Mouse (Mus musculus) megakaryocyte, embryonic 14.5 days (primary cell): ENCODE data around the gene Timm10b. TPM values are rescaled to one million over a fixed set of nuclear protein-coding genes. Genes with fewer than 3 reads are reported as not detected.
A peak's percentile ranks its signal among the peaks of the same experiment; 100 is the strongest.

ENCODE experiments used
- H3K27me3 ChIP-seq: replicated peaks from 2 replicates; pipeline ENCODE3; 2012; ENCODE audit warnings: inconsistent platforms
- H3K36me3 ChIP-seq: replicated peaks from 2 replicates; pipeline ENCODE3; 2012; ENCODE audit warnings: low read length, inconsistent platforms, mixed read lengths
- H3K4me1 ChIP-seq: 2 replicates; pipeline ENCODE4 v1.6.1; 2012; ENCODE audit warnings: inconsistent platforms
- H3K4me3 ChIP-seq: replicated peaks from 2 replicates; pipeline ENCODE3; 2012; ENCODE audit warnings: moderate library complexity, mild to moderate bottlenecking, inconsistent platforms
- H3K9me3 ChIP-seq: 2 replicates; pipeline ENCODE4 v1.6.1; 2012; ENCODE audit warnings: inconsistent platforms
- FLI1 ChIP-seq: IDR thresholded peaks from 2 replicates; pipeline ENCODE4 v1.6.1; 2012; ENCODE audit warnings: low read length, inconsistent platforms, mixed read lengths
- GATA1 ChIP-seq: IDR thresholded peaks from 3 replicates; pipeline ENCODE4 v1.6.1; 2012; ENCODE audit warnings: mixed read lengths, low read length, inconsistent platforms, borderline replicate concordance
- polyA plus RNA-seq: library from polyadenylated mRNA; stranded (reverse); fragments of >175 nt; gene quantifications from 2 replicates; pipeline ENCODE4 v1.2.3, GENCODE M21; 2012; ENCODE audit warnings: low replicate concordance; ENCODE audit not compliant: insufficient read depth

Timm10b gene
- polyA plus RNA-seq, 1 experiment: 794 TPM

DNA sequence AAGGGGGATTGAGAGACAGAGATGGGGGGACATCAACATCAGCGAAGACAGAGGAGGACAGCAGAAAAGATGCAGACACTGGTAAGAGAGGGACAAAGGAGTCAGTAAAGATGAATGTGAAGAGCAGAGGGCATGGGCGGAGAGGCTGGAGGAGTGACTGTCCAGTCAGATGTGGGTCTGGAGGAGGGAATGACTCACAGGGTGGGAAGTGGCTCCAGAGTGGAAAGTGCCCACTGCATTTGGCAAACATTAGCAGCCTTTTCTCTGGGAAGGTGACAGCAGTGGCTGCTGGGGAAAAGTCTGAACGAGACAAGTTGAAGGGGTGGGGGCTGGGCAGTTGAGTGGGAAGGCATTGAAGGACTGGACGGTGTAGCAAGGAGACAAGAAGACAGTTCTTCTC lies 18.8 kb upstream of the Timm10b start:
- H3K4me3 ChIP-seq: no peak overlapping the region
- no peaks in the 10 kb centered on the region for H3K9me3 ChIP-seq
- no peaks in the 10 kb centered on the region for H3K27me3 ChIP-seq
- peaks cover 4% of the 10 kb centered on the region; the same call in 1 of the 2 replicates for H3K4me1 ChIP-seq
- no peak for TF ChIP-seq FLI1
- peaks cover 78% of the 10 kb centered on the region for H3K36me3 ChIP-seq

DNA sequence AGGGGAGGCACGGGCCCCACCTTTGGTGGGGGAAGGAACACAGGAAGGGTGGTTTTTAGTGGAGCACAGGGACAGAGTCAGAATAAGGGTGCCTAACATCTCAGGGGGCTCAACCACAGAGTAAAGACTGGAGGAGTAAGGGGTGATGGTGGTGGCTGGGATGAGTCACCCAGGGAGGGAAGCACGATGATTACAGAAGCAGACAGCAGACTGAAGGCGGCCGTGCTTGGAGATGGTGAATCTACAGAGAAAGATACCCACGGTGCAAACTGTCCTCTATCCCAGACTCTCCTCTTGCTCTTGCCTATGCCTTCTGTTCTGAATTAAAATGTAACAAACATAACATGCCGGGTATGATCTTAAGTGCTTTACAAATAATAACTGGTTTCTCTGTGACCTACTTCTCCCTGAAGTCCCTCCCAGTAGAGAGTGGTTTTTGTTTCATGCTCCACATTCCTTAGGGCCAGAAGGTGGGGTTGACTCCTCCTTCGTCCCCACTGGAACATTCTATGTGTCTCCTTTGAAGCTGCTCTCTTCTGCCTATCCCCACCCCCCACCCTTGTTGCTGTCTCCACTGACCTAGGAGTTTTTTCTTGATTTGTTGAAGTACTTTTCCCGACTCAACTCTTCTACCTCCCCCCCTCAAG lies 18.1 kb upstream of the Timm10b start:
- Histone ChIP-seq H3K4me3 (no peak overlapping the region), H3K36me3 (peaks cover 71% of the 10 kb centered on the region), H3K27me3 (no peaks in the 10 kb centered on the region), H3K4me1 (peaks cover 4% of the 10 kb centered on the region; the same call in 1 of the 2 replicates), H3K9me3 (no peaks in the 10 kb centered on the region)
- TF ChIP-seq FLI1: no peak
- no peak for TF ChIP-seq GATA1

- TF ChIP-seq GATA1 (no peak), FLI1 (no peak)
- Histone ChIP-seq H3K4me3 (no peak overlapping the region), H3K27me3 (no peaks in the 10 kb centered on the region), H3K36me3 (peaks cover 36% of the 10 kb centered on the region), H3K4me1 (peaks cover 40% of the 10 kb centered on the region), H3K9me3 (no peaks in the 10 kb centered on the region)
These were observed 14.5 kb upstream of the Timm10b start for GRCm38 (mm10) chr7:105625397-105625796.

GRCm38 (mm10) chr7:105628633-105629032 lies 11.2 kb upstream of the Timm10b start:
- Histone ChIP-seq H3K27me3 (peaks cover 16% of the 10 kb centered on the region), H3K9me3 (no peaks in the 10 kb centered on the region), H3K4me1 (peaks cover 57% of the 10 kb centered on the region), H3K4me3 (peak overlapping the region; percentile 48), H3K36me3 (peaks cover 16% of the 10 kb centered on the region)
- no peak for TF ChIP-seq GATA1

- H3K9me3 ChIP-seq: no peaks in the 10 kb centered on the region
- H3K36me3 ChIP-seq: peaks cover 25% of the 10 kb centered on the region
- H3K27me3 ChIP-seq: peaks cover 16% of the 10 kb centered on the region
- H3K4me1 ChIP-seq: peaks cover 59% of the 10 kb centered on the region
- peak overlapping the region; percentile 95 for H3K4me3 ChIP-seq
- TF ChIP-seq FLI1: no peak
- no peak for TF ChIP-seq GATA1
These were observed 7.3 kb upstream of the Timm10b start for GRCm38 (mm10) chr7:105632551-105632972.

DNA sequence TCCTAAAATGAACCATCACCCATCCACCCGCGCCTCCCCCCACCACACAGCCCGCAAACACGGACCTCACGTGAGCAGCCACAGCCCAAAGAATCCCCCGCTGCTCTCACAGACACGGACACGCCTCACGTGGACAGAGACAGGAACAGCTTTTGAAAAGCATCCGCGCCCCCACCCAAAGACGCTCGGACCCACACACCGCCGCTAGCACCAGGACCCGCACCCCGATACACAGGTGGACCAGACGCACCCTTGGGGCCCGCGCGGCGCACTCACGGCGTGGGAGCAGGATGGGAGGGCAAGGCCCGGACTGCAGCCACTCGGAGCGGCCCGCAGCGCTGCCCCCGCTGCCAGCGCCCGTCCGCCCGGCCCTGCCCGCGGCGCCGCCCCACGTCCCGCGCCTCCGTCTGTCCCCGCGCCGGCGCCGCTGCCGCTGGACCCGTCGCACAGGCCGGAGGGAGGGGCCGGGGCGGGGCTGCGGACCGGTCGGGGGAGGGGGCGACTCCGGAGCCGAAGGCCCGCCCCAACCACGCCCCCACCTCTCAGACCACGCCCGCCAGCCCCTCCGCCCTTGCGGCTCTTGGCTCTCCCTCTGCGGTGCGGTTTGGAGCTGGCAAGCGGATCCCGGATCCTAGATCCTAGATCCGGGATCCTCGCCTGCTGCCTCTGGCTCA lies 6.6 kb upstream of the Timm10b start, which contains the start of gene Trim3:
Gene Trim3 (minus strand): TSS at position 445 of the 674 bp plus-strand sequence.
- H3K4me3 ChIP-seq: peak within 1 kb of the TSS; percentile 95
- TF ChIP-seq GATA1: no peak
- no peak for TF ChIP-seq FLI1
- H3K4me1 ChIP-seq: peaks cover 55% of the 10 kb centered on the region
- no peaks in the 10 kb centered on the region for H3K9me3 ChIP-seq
- peaks cover 32% of the 10 kb centered on the region for H3K36me3 ChIP-seq
- peaks cover 16% of the 10 kb centered on the region for H3K27me3 ChIP-seq

- TF ChIP-seq GATA1: no peak
- no peak for TF ChIP-seq FLI1
- Histone ChIP-seq H3K36me3 (peaks cover 37% of the 10 kb centered on the region), H3K4me1 (peaks cover 53% of the 10 kb centered on the region), H3K4me3 (peak overlapping the region; percentile 95), H3K9me3 (no peaks in the 10 kb centered on the region), H3K27me3 (peaks cover 16% of the 10 kb centered on the region)
These were observed 6.1 kb upstream of the Timm10b start for GRCm38 (mm10) chr7:105633801-105634135.

DNA sequence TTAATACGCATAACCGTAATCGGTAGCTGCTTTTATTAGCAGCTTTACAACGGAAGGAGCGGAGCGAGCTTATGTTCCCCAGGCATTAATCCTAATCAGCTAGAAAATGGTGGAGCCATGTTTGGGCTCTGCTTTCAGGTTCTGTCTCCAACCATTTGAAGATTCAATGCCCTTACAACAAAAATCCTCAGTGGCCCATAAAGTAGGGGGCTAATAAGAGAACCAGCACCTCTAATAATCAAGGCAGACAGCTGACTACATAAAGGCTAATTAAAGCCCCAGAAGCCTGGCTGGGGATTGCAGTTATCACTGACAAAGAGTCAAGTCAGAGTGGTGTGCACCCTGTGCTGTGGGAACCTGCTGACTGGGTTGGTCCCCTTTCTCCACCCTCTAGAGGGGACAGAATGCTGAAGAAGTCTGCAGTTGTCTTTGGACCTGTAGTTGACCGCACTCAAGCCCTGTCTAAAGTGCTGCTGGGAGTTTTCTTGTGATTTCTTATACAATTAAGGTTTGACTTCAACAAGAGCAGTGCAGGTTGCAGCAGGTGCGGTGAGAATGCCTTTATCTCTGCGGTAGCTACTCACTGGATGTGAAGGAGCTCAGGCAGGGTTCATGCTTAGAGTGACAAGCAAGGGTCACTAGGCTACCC lies 5.5 kb upstream of the Timm10b start:
- H3K9me3 ChIP-seq: no peaks in the 10 kb centered on the region

DNA sequence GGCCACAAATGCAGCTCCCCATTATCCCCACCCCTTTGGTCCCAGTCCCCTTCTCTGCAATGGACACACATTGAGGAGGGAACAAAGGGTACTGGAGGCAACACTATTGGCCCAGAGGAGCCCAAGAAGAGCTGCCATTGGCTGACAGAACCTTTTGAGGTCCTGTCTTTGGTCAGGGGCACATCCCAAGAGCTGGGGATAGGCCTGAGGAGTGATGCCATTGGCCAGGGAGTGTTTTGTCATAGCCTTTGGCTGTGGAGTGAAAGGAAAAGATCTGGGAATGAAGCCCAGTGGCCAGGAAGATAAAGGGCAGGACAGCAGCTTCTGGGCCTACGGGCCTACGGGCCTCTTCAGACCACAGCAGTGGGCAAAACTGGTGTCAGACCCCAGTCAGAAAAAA lies 4.1 kb upstream of the Timm10b start:
- no peak for TF ChIP-seq GATA1
- no peak for TF ChIP-seq FLI1
- Histone ChIP-seq H3K27me3 (peaks cover 16% of the 10 kb centered on the region), H3K9me3 (no peaks in the 10 kb centered on the region), H3K4me3 (no peak overlapping the region), H3K36me3 (peaks cover 39% of the 10 kb centered on the region), H3K4me1 (peaks cover 46% of the 10 kb centered on the region)

More for the DNA sequence above, 5.5 kb upstream of the Timm10b start:
- Histone ChIP-seq H3K4me1 (peaks cover 53% of the 10 kb centered on the region), H3K36me3 (peaks cover 39% of the 10 kb centered on the region), H3K27me3 (peaks cover 16% of the 10 kb centered on the region), H3K4me3 (peak overlapping the region; percentile 95)
- TF ChIP-seq GATA1: no peak
- TF ChIP-seq FLI1: no peak

- TF ChIP-seq GATA1: no peak
- no peak for TF ChIP-seq FLI1
- no peaks in the 10 kb centered on the region for H3K9me3 ChIP-seq
- peaks cover 54% of the 10 kb centered on the region for H3K36me3 ChIP-seq
- peaks cover 60% of the 10 kb centered on the region for H3K4me1 ChIP-seq
- no peak overlapping the region for H3K4me3 ChIP-seq
- no peaks in the 10 kb centered on the region for H3K27me3 ChIP-seq
These were observed 1.1 kb upstream of the Timm10b start for GRCm38 (mm10) chr7:105638776-105639175.
